Mouse (Mus musculus) lung, embryonic 14.5 days (tissue): ENCODE results near the gene Tbcc. TPM values are rescaled to one million over a fixed set of nuclear protein-coding genes. Genes with fewer than 3 reads are reported as not detected.

Experiments used
- ATAC-seq: fragments of 200-750 bp; cut with Nextera tagmentation; 2 replicates; pipeline ENCODE4 v1.8.0; 2017; ENCODE audit warnings: mild to moderate bottlenecking, moderate TSS enrichment, moderate library complexity; ENCODE audit not compliant: insufficient read depth
- DNase-seq: peaks from one replicate; pipeline ENCODE4 v3.0.0-alpha.2; 2015
- H3K27ac ChIP-seq: fragments of 300-500 bp; sonication (generic); 2 replicates; pipeline ENCODE4 v1.5.1; 2014; ENCODE audit warnings: low read depth, mild to moderate bottlenecking, moderate library complexity
- H3K27me3 ChIP-seq: fragments of 300-500 bp; sonication (generic); 2 replicates; pipeline ENCODE4 v1.6.1; 2014; ENCODE audit warnings: low read length, control low read depth; ENCODE audit not compliant: insufficient read depth
- H3K36me3 ChIP-seq: fragments of 300-500 bp; sonication (generic); 2 replicates; pipeline ENCODE4 v1.6.1; 2014; ENCODE audit warnings: control low read depth; ENCODE audit not compliant: insufficient read depth
- H3K4me1 ChIP-seq: fragments of 300-500 bp; sonication (generic); 2 replicates; pipeline ENCODE4 v1.6.1; 2014; ENCODE audit warnings: antibody characterized with exemption, control low read depth; ENCODE audit not compliant: insufficient read depth
- H3K4me2 ChIP-seq: fragments of 300-500 bp; sonication (generic); 2 replicates; pipeline ENCODE4 v1.6.1; 2014; ENCODE audit warnings: mild to moderate bottlenecking
- H3K4me3 ChIP-seq: fragments of 300-500 bp; sonication (generic); 2 replicates; pipeline ENCODE4 v1.5.1; 2014; ENCODE audit warnings: low read depth, low read length
- H3K9ac ChIP-seq: fragments of 300-500 bp; sonication (generic); 2 replicates; pipeline ENCODE4 v1.6.1; 2014
- H3K9me3 ChIP-seq: fragments of 300-500 bp; sonication (generic); 2 replicates; pipeline ENCODE4 v1.6.1; 2016; ENCODE audit warnings: low read depth, low read length, control low read depth
- CTCF ChIP-seq: IDR thresholded peaks from 2 replicates; pipeline ENCODE4 v1.5.1; 2016; ENCODE audit warnings: antibody characterized with exemption, low read depth
- WGBS: fragments of 180-500 bp; shearing (Covaris S2); extraction: QIAGEN DNeasy Blood & Tissue Kit; methylation state at CpG from one replicate; pipeline ENCODE4 v1.1.7; 2014; 5-methylcytosine and 5-hydroxymethylcytosine counted together
- polyA plus RNA-seq: library from polyadenylated mRNA; unstranded; fragments of >200 nt; fragmentation: Nextera tagmentation; extraction: Ambion mirVana; gene quantifications from 2 replicates; pipeline ENCODE4 v1.2.1, GENCODE M21; 2014

The Tbcc gene
- polyA plus RNA-seq, 1 experiment from 2014 or later: 61.2 TPM

DNA sequence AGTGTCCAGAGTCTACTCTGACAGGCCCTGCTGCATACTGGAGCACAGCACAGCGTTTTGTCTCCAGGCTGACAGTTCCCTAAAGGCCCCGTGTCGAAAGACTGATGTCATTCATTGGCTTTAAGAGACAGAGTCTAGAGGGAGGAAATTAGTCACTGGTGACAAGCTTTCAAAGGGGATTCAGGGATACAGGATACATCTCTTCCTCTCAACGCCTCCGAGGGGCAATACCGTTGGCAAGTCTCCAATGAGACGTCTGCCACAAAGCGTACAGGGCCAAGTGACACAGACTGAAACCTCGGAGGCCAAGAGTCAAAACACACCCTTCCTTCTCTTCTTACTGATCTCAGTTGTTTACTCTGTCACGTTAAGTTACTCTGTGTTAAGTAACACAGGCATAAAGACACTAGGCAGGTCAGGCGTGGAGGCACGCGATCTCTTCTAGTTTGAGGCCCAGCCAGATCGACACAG lies 10.6 kb upstream of the Tbcc start:
- WGBS: 16% methylated on average over 14 of the region's 14 CpGs

DNA sequence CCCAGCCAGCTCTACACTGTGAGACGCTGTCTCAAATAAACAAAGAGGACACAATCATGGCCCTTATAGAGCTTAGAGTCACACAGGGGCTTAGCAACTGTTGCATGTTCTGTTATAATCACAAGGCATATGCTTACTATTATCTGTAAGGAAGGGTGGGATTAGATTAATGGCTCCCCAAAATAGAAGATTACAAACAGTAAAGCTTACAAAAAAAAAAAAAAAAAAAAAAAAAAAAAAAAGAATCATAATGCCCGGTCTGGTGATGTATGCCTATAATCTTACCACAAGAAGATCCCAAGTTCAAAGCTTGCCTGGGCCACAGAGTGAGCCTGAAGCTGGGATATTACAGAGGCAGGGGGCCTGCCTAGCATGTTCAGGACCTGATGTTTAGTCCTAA lies 10.2 kb upstream of the Tbcc start:
- WGBS: 42% methylated on average over 2 of the region's 2 CpGs
- peak overlapping the region; percentile 44; the same call in 1 of the 2 replicates for H3K27ac ChIP-seq
- no peaks in the 10 kb centered on the region for H3K36me3 ChIP-seq
- H3K27me3 ChIP-seq: no peaks in the 10 kb centered on the region
- no peak for TF ChIP-seq CTCF
- H3K4me2 ChIP-seq: no peak overlapping the region
- H3K9me3 ChIP-seq: no peaks in the 10 kb centered on the region
- ATAC-seq (no peak), DNase-seq (peak; percentile 24)
- no peak overlapping the region for H3K9ac ChIP-seq
- H3K4me1 ChIP-seq: 0 out of 2 replicates have a peak, but pooled peaks cover 3% of the 10 kb centered on the region
- H3K4me3 ChIP-seq: no peak overlapping the region

More for the DNA sequence above, 10.6 kb upstream of the Tbcc start:
- no peak overlapping the region for H3K9ac ChIP-seq
- no peaks in the 10 kb centered on the region for H3K27me3 ChIP-seq
- peak overlapping the region; percentile 44; the same call in 1 of the 2 replicates for H3K27ac ChIP-seq
- 0 out of 2 replicates have a peak, but pooled peaks cover 3% of the 10 kb centered on the region for H3K4me1 ChIP-seq
- H3K4me3 ChIP-seq: no peak overlapping the region
- no peaks in the 10 kb centered on the region for H3K36me3 ChIP-seq
- H3K9me3 ChIP-seq: no peaks in the 10 kb centered on the region
- DNase-seq: peak; percentile 86
- no peak overlapping the region for H3K4me2 ChIP-seq
- ATAC-seq: peak; percentile 67
- no peak for TF ChIP-seq CTCF

- Histone ChIP-seq H3K9ac (no peak overlapping the region), H3K9me3 (no peaks in the 10 kb centered on the region), H3K4me2 (no peak overlapping the region), H3K4me1 (peaks cover 11% of the 10 kb centered on the region), H3K27me3 (no peaks in the 10 kb centered on the region), H3K36me3 (no peaks in the 10 kb centered on the region), H3K4me3 (no peak overlapping the region), H3K27ac (no peak overlapping the region)
- DNase-seq: no peak
- TF ChIP-seq CTCF: no peak
- ATAC-seq: no peak
- 83% methylated on average over 6 of the region's 6 CpGs for WGBS
Observed at GRCm38 (mm10) chr17:46881728-46882127, 8.8 kb upstream of the Tbcc start.

GRCm38 (mm10) chr17:46883107-46883506 lies 7.4 kb upstream of the Tbcc start:
- Histone ChIP-seq H3K27ac (no peak overlapping the region), H3K4me1 (peaks cover 11% of the 10 kb centered on the region), H3K4me2 (no peak overlapping the region), H3K9me3 (no peaks in the 10 kb centered on the region), H3K27me3 (no peaks in the 10 kb centered on the region), H3K4me3 (no peak overlapping the region), H3K36me3 (no peaks in the 10 kb centered on the region), H3K9ac (no peak overlapping the region)
- WGBS: 64% methylated on average over 9 of the region's 9 CpGs
- TF ChIP-seq CTCF: no peak
- DNase-seq (no peak), ATAC-seq (no peak)

- H3K27me3 ChIP-seq: no peaks in the 10 kb centered on the region
- H3K9ac ChIP-seq: no peak overlapping the region
- peaks cover 11% of the 10 kb centered on the region for H3K4me1 ChIP-seq
- H3K27ac ChIP-seq: no peak overlapping the region
- H3K4me2 ChIP-seq: no peak overlapping the region
- ATAC-seq (no peak), DNase-seq (no peak)
- no peaks in the 10 kb centered on the region for H3K9me3 ChIP-seq
- H3K36me3 ChIP-seq: no peaks in the 10 kb centered on the region
- no peak for TF ChIP-seq CTCF
- 92% methylated on average over 6 of the region's 6 CpGs for WGBS
- H3K4me3 ChIP-seq: no peak overlapping the region
Observed at GRCm38 (mm10) chr17:46884766-46885165, 5.7 kb upstream of the Tbcc start.

DNA sequence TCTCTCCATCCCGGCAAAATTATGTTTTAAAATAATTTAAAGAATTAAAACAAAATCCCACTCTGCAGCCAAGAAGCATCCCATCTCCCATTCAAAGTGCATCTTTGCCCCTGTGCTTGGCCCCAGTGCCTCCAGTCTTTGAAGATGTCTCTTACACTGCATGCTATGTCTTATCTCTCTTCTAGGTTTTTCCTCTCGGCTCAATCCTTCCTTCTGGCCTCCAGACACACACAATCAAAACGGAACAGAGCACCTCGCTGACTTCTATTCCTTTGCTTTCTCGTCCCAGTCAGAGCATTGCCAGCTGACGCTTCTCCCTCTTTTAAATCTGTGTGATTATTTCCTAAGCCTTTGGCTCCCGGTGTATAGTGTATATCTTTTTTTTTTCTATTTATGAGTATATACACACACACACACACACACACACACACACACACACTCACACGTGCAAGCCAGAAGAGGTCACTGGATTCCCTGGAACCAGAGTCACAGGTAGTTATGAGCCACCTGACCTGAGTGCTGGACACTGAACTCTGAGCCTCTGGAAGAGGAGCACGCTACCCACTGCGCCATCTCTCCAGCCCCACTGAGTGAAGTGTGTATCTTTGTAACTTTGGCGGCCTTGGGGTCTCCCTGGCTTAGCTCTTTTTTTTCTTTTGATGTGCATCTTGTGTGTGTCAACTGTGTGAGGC lies 5.1 kb upstream of the Tbcc start:
- H3K9me3 ChIP-seq: no peaks in the 10 kb centered on the region
- no peak for DNase-seq
- peaks cover 11% of the 10 kb centered on the region for H3K4me1 ChIP-seq
- no peak overlapping the region for H3K27ac ChIP-seq
- H3K36me3 ChIP-seq: no peaks in the 10 kb centered on the region
- H3K27me3 ChIP-seq: no peaks in the 10 kb centered on the region
- 39% methylated on average over 11 of the region's 11 CpGs for WGBS
- H3K9ac ChIP-seq: peak overlapping the region; percentile 24; the same call in 1 of the 2 replicates
- H3K4me3 ChIP-seq: no peak overlapping the region
- no peak for ATAC-seq
- no peak for TF ChIP-seq CTCF
- H3K4me2 ChIP-seq: peak overlapping the region; percentile 26; the same call in 1 of the 2 replicates

DNA sequence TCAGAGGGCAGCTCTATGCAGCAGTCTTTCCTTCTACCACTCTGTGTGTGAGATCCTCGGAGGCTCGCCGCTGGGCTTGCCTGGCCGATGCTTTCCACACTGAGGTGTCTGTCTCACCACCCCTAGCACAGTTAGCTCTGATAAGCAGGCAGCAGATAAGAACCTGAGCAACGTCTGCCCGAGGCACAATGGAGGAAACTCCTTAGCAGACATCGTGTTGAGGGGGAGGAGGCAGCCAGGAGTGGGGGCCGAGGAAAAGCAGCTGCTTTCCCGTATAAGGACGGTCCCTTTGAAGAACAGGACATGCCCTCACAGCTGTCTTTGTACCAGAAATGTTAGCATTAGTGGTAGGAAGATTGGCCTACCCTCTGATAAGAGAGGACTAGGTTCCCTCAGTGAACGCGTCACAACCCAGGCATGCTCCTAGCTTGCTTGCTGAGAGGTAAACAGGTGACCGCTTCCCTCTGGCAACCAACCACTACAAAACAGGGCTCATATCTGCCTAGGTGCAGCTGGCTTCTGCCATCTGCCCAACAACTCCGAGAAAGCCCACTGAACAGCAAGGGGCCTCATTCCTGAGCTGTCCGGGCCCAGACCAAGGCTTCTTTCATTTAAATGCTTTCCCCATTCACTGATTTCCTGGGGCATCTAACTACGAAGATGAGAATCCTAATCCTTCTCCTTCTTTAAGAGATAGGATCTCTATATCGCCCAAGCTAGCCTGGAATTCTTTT lies 4.4 kb upstream of the Tbcc start:
- TF ChIP-seq CTCF: no peak

More for the DNA sequence above, 4.4 kb upstream of the Tbcc start:
- no peak overlapping the region for H3K4me3 ChIP-seq
- peaks cover 11% of the 10 kb centered on the region for H3K4me1 ChIP-seq
- peak overlapping the region; percentile 24 for H3K9ac ChIP-seq
- DNase-seq: peak; percentile 70
- 23% methylated on average over 17 of the region's 17 CpGs for WGBS
- H3K9me3 ChIP-seq: no peaks in the 10 kb centered on the region
- H3K27me3 ChIP-seq: no peaks in the 10 kb centered on the region
- H3K27ac ChIP-seq: no peak overlapping the region
- H3K4me2 ChIP-seq: peak overlapping the region; percentile 26
- no peak for ATAC-seq
- no peaks in the 10 kb centered on the region for H3K36me3 ChIP-seq
